Mouse (Mus musculus) ES-E14 (cell line): ENCODE data around the gene Fem1a. TPM values are rescaled to one million over a fixed set of nuclear protein-coding genes. Genes with fewer than 3 reads are reported as not detected.
A peak's percentile ranks its signal among the peaks of the same experiment; 100 is the strongest.

Source experiments
- DNase-seq: peaks from one replicate; pipeline ENCODE4 v3.0.0-alpha.2; 2013; ENCODE audit warnings: low read depth, low spot score
- H3K27ac ChIP-seq: 2 replicates; pipeline ENCODE4 v1.5.1; 2012; ENCODE audit warnings: low read depth, mild to moderate bottlenecking, low read length, moderate library complexity, mixed read lengths; ENCODE audit not compliant: poor library complexity, insufficient read depth, severe bottlenecking
- H3K36me3 ChIP-seq: 2 replicates; pipeline ENCODE4 v1.6.1; 2012; ENCODE audit warnings: mild to moderate bottlenecking, low read length, moderate library complexity, mixed read lengths; ENCODE audit not compliant: control insufficient read depth, poor library complexity, insufficient read depth, severe bottlenecking
- H3K4me1 ChIP-seq, 2 experiments: fragments of 150-350 bp in 1 of 2; sonication (generic) in 1 of 2; 2 replicates each; pipeline ENCODE4 v1.6.1; 2012; ENCODE audit warnings: low read length in 2 of 2, mild to moderate bottlenecking in 1 of 2, mixed read lengths in 1 of 2; ENCODE audit not compliant: control insufficient read depth in 2 of 2, insufficient read depth in 2 of 2, poor library complexity in 1 of 2
- H3K4me3 ChIP-seq, 2 experiments: fragments of 150-350 bp in 1 of 2; sonication (generic) in 1 of 2; 2 replicates each; pipeline ENCODE4 v1.5.1; 2012; ENCODE audit warnings: low read length in 2 of 2, low read depth in 1 of 2, mild to moderate bottlenecking in 1 of 2, mixed read lengths in 1 of 2; ENCODE audit not compliant: insufficient read depth in 1 of 2, poor library complexity in 1 of 2, severe bottlenecking in 1 of 2
- H3K9ac ChIP-seq: 2 replicates; pipeline ENCODE4 v1.6.1; 2012; ENCODE audit warnings: low read depth, mild to moderate bottlenecking, low read length, mixed read lengths; ENCODE audit not compliant: poor library complexity, insufficient read depth, severe bottlenecking
- H3K9me3 ChIP-seq: fragments of 150-350 bp; sonication (generic); 2 replicates; pipeline ENCODE4 v1.6.1; 2012; ENCODE audit warnings: low read depth, mild to moderate bottlenecking, low read length; ENCODE audit not compliant: control insufficient read depth, insufficient read depth
- CHD2 ChIP-seq: IDR thresholded peaks from 2 replicates; pipeline ENCODE4 v1.6.1; 2014; ENCODE audit warnings: mild to moderate bottlenecking, low read depth, low read length, inconsistent platforms
- HCFC1 ChIP-seq: IDR thresholded peaks from 2 replicates; pipeline ENCODE4 v1.6.1; 2012; ENCODE audit warnings: low read length, inconsistent platforms, borderline replicate concordance; ENCODE audit not compliant: insufficient read depth
- MAFK ChIP-seq: IDR thresholded peaks from 2 replicates; pipeline ENCODE4 v1.6.1; 2014; ENCODE audit warnings: mild to moderate bottlenecking, low read depth, low read length, inconsistent platforms; ENCODE audit not compliant: insufficient read depth
- ZC3H11A ChIP-seq: IDR thresholded peaks from 2 replicates; pipeline ENCODE4 v1.6.1; 2012; ENCODE audit warnings: low read depth, mild to moderate bottlenecking, inconsistent platforms, low read length, borderline replicate concordance
- ZNF384 ChIP-seq: IDR thresholded peaks from 2 replicates; pipeline ENCODE4 v1.6.1; 2012; ENCODE audit warnings: low read depth, low read length, inconsistent platforms
- in situ Hi-C, 2 experiments: fragments of 600-800 bp; cut with MboI; formaldehyde crosslinking; loops; one replicate each; pipeline ENCODE4 v1.15.1; 2025; ENCODE audit warnings: low sequenced_read_pairs in 2 of 2, inconsistent platforms in 1 of 2; ENCODE audit not compliant: unreplicated experiment in 2 of 2
- total RNA-seq: library from RNA; depleted of rRNA; stranded (reverse); fragments of 300-350 nt; gene quantifications from 2 replicates; pipeline ENCODE4 v1.2.3, GENCODE M21; 2012

Gene Fem1a
- total RNA-seq, 1 experiment: 18.8 TPM

DNA sequence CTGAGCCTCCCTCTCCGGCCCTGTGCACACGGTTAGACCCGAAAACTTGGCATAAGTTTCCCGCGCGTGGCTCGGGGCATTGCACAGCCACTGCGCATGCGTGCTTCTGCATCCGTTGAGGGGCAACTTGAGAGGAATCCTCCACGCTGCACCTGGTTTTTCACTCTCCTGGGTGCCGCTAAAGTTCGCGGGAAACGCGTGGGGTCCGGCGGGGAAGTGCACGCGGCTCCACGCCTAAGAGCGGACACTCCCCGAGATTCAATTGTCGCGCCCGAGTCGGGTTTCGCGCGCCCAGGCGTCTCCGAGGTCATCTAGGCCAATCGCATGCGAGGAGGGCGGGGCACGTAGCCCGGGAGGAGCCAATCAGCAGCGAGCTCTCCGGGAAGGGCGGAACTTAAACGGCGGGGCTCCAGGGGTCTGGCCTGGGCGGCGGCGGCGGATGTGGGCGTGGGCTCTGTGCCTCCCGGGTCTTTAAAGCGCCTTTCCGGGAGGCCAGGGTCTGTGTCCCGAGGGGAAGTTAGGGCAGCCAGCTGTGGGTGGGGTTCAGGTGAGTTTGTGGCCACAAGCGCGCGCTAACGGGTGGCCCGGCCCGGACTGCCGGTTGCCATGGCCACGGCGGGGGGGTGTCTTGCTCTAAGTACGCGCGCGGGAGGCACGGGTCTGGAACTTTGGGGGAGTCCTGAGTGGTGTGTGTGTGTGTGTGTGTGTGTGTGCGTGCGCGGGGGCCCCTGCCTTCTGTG lies 47.4 kb downstream of the Fem1a start:
- DNase-seq: peak; percentile 98
- peaks cover 42% of the 10 kb centered on the region for H3K36me3 ChIP-seq
- peak overlapping the region; percentile 77 to 94 for H3K4me3 ChIP-seq
- H3K4me1 ChIP-seq: peaks cover 4 to 34% of the 10 kb centered on the region in 2 experiments; a peak in 3 of 4 replicates
- H3K9ac ChIP-seq: peak overlapping the region; percentile 97
- H3K9me3 ChIP-seq: no peaks in the 10 kb centered on the region
- peak overlapping the region; percentile 95 for H3K27ac ChIP-seq
- TF ChIP-seq MAFK (no peak), CHD2 (no peak), HCFC1 (0 out of 2 replicates have a peak, but pooled peaks have one; percentile 46), ZNF384 (no peak), ZC3H11A (no peak)
- in situ Hi-C loops: no loop called here

- Histone ChIP-seq H3K4me1 (peaks cover 4 to 34% of the 10 kb centered on the region in 2 experiments; a peak in 3 of 4 replicates), H3K27ac (no peak overlapping the region), H3K4me3 (peak overlapping the region; percentile 77 to 91), H3K9me3 (no peaks in the 10 kb centered on the region), H3K9ac (peak overlapping the region; percentile 91), H3K36me3 (peaks cover 49% of the 10 kb centered on the region)
- DNase-seq: no peak
- TF ChIP-seq MAFK (no peak), ZNF384 (no peak), ZC3H11A (no peak), HCFC1 (no peak)
- in situ Hi-C loops: no loop called here
Observed at GRCm38 (mm10) chr17:56304718-56305117, 48.1 kb downstream of the Fem1a start.

- no peak for TF ChIP-seq MAFK
- TF ChIP-seq ZNF384: no peak
- no peak for TF ChIP-seq CHD2
- TF ChIP-seq ZC3H11A: no peak
- no peak for TF ChIP-seq HCFC1
- Histone ChIP-seq H3K36me3 (peaks cover 52% of the 10 kb centered on the region), H3K27ac (no peak overlapping the region), H3K9ac (peak overlapping the region; percentile 91), H3K4me1 (peaks cover 4 to 31% of the 10 kb centered on the region in 2 experiments; a peak in 3 of 4 replicates), H3K9me3 (no peaks in the 10 kb centered on the region), H3K4me3 (peak overlapping the region; percentile 77 to 91)
- in situ Hi-C loops: no loop called here
- DNase-seq: no peak
Observed at GRCm38 (mm10) chr17:56305156-56305555, 48.5 kb downstream of the Fem1a start.

GRCm38 (mm10) chr17:56305826-56306225 lies 49.2 kb downstream of the Fem1a start:
- no peaks in the 10 kb centered on the region for H3K9me3 ChIP-seq
- H3K4me1 ChIP-seq: peaks cover 4 to 27% of the 10 kb centered on the region in 2 experiments; a peak in 3 of 4 replicates
- DNase-seq: no peak
- no peak overlapping the region for H3K27ac ChIP-seq
- no peak overlapping the region for H3K9ac ChIP-seq
- H3K4me3 ChIP-seq: peak overlapping the region; percentile 6 to 91; a peak in 2 of 4 replicates
- H3K36me3 ChIP-seq: peaks cover 59% of the 10 kb centered on the region
- no peak for TF ChIP-seq CHD2
- no peak for TF ChIP-seq ZNF384
- no peak for TF ChIP-seq MAFK
- no peak for TF ChIP-seq ZC3H11A
- no peak for TF ChIP-seq HCFC1
- in situ Hi-C loops: no loop called here
